Mouse (Mus musculus): ENCODE measurements at regions not wholly inside any gene's neighbourhood (a gene's known extent, or its start where the extent isn't known, plus 50 kb on each side); places are given as distances from the start of the nearest gene placed in this dataset.

GRCm38 (mm10) chrX:166789031-166789430 is 203.5 kb upstream of the Egfl6 start:
- TF ChIP-seq CTCF (IDR thresholded peaks at IDR 0.05; ENCODE audit: low read depth) (no peak), EP300 (IDR thresholded peaks at IDR 0.05; ENCODE audit: low read depth) (no peak)

Measured in heart, postnatal 0 days (tissue).